Mouse (Mus musculus): ENCODE data around the gene Fgr. TPM values are rescaled to one million over a fixed set of nuclear protein-coding genes. Genes with fewer than 3 reads are reported as not detected.

The Fgr gene
- total and polyA plus RNA-seq, 3 experiments: 0.05 TPM; not detected in 2

DNA sequence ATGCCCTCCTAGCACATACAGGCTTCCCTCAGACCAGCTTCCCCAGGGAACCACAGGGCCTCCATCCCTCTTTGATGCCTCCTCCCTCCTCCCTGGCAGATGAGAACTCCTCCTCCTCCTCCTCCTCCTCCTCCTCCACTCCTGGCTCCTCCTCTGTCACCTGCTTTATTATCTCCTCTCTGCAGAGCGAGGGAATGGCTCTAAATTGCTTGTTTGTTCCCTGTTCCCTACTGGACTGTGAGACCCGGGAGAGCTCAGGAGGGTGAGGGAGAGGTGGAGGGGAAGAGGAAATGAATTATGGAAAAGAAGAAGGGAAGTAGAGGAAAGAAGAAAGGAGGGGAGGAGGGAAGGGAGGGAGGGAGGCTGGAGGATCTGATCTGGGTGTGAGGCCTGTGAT lies 18.5 kb upstream of the Fgr start:
- Histone ChIP-seq H3K36me3 (replicated peaks) (no peaks in the 10 kb centered on the region), H3K4me1 (ENCODE audit: insufficient read depth, low read depth, low read length) (peaks cover 2% of the 10 kb centered on the region; the same call in 1 of the 2 replicates), H3K4me3 (ENCODE audit: low read depth, low read length) (no peak overlapping the region), H3K27me3 (ENCODE audit: insufficient read depth, low read length) (peaks cover 48% of the 10 kb centered on the region), H3K9me3 (replicated peaks) (no peaks in the 10 kb centered on the region)
- TF ChIP-seq TAL1 (conservative IDR thresholded peaks at IDR 0.05; ENCODE audit: low read depth, low read length): no peak
- TF ChIP-seq CTCF (IDR thresholded peaks at IDR 0.05; ENCODE audit: low read depth, low read length): no peak
- no peak for TF ChIP-seq POLR2AphosphoS5 (IDR thresholded peaks at IDR 0.05; ENCODE audit: insufficient replicate concordance, low read depth, low read length)
- no peak for TF ChIP-seq GATA1 (IDR thresholded peaks at IDR 0.05; ENCODE audit: borderline replicate concordance, low read length)
- no peak for TF ChIP-seq GATA2 (IDR thresholded peaks at IDR 0.05; ENCODE audit: borderline replicate concordance, low read depth, low read length)
- DNase-seq (ENCODE audit: low spot score): no peak
- ATAC-seq (ENCODE audit: extremely low read depth, insufficient number of reproducible peaks, low FRiP score, poor library complexity, severe bottlenecking): no peak

DNA sequence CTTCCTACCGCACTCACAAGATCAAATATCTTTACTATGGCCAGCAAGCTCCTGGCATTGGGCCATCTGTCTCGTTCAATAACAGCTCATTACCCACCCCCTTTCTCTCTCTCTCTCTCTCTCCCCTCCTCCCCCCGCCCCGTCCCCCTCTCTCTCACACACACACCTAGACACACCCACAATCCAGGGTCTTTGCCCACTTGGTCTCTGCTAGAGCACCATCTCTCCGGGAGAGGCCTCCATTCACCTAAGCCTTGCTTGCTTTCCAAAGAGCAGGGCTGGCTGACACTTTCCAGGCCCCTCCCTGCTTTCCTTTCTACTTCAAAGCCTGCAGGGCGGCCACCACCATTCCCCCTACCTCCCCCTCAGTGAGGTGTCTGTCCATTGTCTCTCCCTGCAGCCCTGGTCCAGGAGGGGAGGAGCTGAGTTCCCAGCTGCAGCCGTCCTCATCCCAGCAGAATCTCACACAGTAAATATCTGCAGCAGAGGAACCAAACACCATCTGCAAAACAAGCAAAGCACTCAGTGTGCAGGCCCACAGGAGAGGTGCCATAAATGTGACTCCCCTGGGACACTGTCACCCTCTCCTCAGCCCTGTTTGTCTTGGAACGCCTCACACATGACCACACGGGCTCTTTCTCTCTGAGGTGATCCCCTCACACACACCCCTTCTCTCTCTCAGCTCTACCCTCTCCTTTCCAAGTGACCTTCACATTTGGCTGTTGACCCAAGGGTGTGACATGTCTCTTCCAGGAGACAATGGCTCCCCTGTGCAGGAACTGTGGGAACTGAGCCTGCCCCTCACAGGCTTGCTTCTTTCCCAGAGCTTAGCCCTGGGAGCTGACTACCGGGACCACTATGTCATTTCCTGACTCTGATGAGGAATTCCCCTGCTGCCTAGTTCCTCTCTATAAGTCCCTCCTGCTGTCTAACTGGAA lies 14.9 kb upstream of the Fgr start:
- Histone ChIP-seq H3K36me3 (replicated peaks) (no peaks in the 10 kb centered on the region), H3K4me3 (ENCODE audit: low read depth, low read length) (no peak overlapping the region), H3K4me1 (ENCODE audit: insufficient read depth, low read depth, low read length) (peaks cover 2% of the 10 kb centered on the region), H3K27me3 (ENCODE audit: insufficient read depth, low read length) (peaks cover 61% of the 10 kb centered on the region), H3K9me3 (replicated peaks) (no peaks in the 10 kb centered on the region)
- TF ChIP-seq GATA2 (IDR thresholded peaks at IDR 0.05; ENCODE audit: borderline replicate concordance, low read depth, low read length): no peak
- no peak for TF ChIP-seq GATA1 (IDR thresholded peaks at IDR 0.05; ENCODE audit: borderline replicate concordance, low read length)
- TF ChIP-seq TAL1 (conservative IDR thresholded peaks at IDR 0.05; ENCODE audit: low read depth, low read length): no peak
- TF ChIP-seq POLR2AphosphoS5 (IDR thresholded peaks at IDR 0.05; ENCODE audit: insufficient replicate concordance, low read depth, low read length): no peak
- TF ChIP-seq CTCF (IDR thresholded peaks at IDR 0.05; ENCODE audit: low read depth, low read length): no peak
- no peak for DNase-seq (ENCODE audit: low spot score)
- ATAC-seq (ENCODE audit: extremely low read depth, insufficient number of reproducible peaks, low FRiP score, poor library complexity, severe bottlenecking): no peak

DNA sequence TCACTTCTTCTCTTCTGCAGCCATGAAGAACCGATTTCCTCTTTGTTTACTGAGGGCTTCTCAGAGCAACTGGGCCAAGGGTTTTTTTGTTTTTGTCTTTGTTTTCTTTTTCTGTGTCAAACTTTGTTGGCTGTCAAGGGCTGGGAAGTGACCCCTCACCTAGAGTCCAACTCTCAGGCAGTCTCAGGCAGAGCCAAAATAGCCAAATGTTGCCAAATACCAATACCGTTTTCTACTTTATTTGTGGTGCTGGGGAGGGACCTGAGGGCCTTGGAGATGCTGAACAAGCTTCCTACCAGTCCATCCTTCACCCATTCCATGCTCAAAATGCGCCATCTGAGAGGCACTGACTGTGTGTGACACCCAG lies 14.2 kb upstream of the Fgr start:
- Histone ChIP-seq H3K36me3 (replicated peaks) (no peaks in the 10 kb centered on the region), H3K9me3 (replicated peaks) (no peaks in the 10 kb centered on the region), H3K4me1 (ENCODE audit: insufficient read depth, low read depth, low read length) (peaks cover 2% of the 10 kb centered on the region), H3K27me3 (ENCODE audit: insufficient read depth, low read length) (peaks cover 59% of the 10 kb centered on the region), H3K4me3 (ENCODE audit: low read depth, low read length) (no peak overlapping the region)
- TF ChIP-seq GATA1 (IDR thresholded peaks at IDR 0.05; ENCODE audit: borderline replicate concordance, low read length) (no peak), CTCF (IDR thresholded peaks at IDR 0.05; ENCODE audit: low read depth, low read length) (no peak), TAL1 (conservative IDR thresholded peaks at IDR 0.05; ENCODE audit: low read depth, low read length) (no peak), POLR2AphosphoS5 (IDR thresholded peaks at IDR 0.05; ENCODE audit: insufficient replicate concordance, low read depth, low read length) (no peak)
- no peak for DNase-seq (ENCODE audit: low spot score)
- no peak for ATAC-seq (ENCODE audit: extremely low read depth, insufficient number of reproducible peaks, low FRiP score, poor library complexity, severe bottlenecking)

DNA sequence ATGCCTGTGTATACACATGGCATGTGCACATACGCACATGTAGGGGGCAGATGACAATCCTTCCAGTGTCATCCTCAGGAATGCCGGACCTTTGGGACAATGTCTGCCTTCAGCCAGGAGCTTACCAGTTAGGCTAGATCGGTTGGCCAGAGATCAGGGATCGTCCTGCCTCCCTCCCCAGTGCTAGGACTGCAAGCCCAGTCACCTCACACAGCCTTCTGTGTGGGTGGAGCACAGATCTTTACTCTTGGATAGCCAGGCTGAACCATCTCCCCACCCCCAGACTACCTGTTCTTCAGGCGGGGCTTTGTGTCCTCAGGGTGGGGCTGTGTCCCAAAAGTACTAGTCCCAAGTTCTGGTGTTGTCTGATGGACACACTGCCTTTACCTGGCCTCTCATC lies 13.6 kb upstream of the Fgr start:
- Histone ChIP-seq H3K4me3 (ENCODE audit: low read depth, low read length) (no peak overlapping the region), H3K9me3 (replicated peaks) (no peaks in the 10 kb centered on the region), H3K4me1 (ENCODE audit: insufficient read depth, low read depth, low read length) (no peaks in the 10 kb centered on the region; the same call in none of the 2 replicates), H3K36me3 (replicated peaks) (no peaks in the 10 kb centered on the region), H3K27me3 (ENCODE audit: insufficient read depth, low read length) (peaks cover 56% of the 10 kb centered on the region)
- no peak for ATAC-seq (ENCODE audit: extremely low read depth, insufficient number of reproducible peaks, low FRiP score, poor library complexity, severe bottlenecking)
- TF ChIP-seq GATA2 (IDR thresholded peaks at IDR 0.05; ENCODE audit: borderline replicate concordance, low read depth, low read length) (no peak), CTCF (IDR thresholded peaks at IDR 0.05; ENCODE audit: low read depth, low read length) (no peak), GATA1 (IDR thresholded peaks at IDR 0.05; ENCODE audit: borderline replicate concordance, low read length) (no peak), TAL1 (conservative IDR thresholded peaks at IDR 0.05; ENCODE audit: low read depth, low read length) (no peak), POLR2AphosphoS5 (IDR thresholded peaks at IDR 0.05; ENCODE audit: insufficient replicate concordance, low read depth, low read length) (no peak)
- DNase-seq (ENCODE audit: low spot score): no peak

DNA sequence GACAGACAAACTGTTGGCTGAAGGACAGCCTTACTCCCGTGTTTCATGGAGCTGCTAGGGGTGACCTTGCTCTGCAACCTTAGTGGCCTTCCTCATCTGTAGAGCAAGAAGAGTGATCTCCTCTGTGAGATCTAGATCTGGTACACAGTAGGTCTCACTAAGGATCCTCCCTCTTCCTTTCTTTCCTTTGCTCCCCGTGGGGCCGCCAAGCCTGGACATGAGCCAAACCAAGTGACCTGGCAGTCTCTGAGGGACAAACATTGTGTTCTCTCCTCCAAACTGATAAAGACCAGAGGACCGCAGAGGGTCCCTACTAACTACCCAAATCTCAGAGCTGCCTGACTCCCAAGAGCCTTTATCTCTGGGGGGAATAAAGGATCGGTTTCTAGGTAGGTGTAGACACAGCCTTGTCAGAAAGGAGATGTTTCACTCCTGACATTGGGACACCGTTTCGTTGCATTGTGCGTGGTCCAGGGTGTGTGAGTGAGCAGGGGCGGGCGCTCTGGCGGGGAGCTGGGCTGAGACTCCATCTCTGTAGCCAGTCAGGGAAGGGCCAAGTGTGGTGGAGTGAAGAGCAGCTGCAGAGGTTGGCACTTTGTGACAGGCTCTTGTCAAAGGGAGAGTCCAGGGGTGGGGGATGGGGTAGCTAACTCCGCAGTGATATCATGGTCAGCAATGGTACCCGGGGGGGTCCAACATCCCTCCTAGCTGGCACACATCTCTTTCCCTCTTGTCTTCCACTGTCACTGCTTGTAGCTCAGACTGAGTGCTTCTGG lies 12.8 kb upstream of the Fgr start:
- no peak for ATAC-seq (ENCODE audit: extremely low read depth, insufficient number of reproducible peaks, low FRiP score, poor library complexity, severe bottlenecking)
- Histone ChIP-seq H3K4me1 (ENCODE audit: insufficient read depth, low read depth, low read length) (no peaks in the 10 kb centered on the region; the same call in none of the 2 replicates), H3K36me3 (replicated peaks) (no peaks in the 10 kb centered on the region), H3K4me3 (ENCODE audit: low read depth, low read length) (no peak overlapping the region), H3K27me3 (ENCODE audit: insufficient read depth, low read length) (peaks cover 51% of the 10 kb centered on the region), H3K9me3 (replicated peaks) (no peaks in the 10 kb centered on the region)
- TF ChIP-seq TAL1 (conservative IDR thresholded peaks at IDR 0.05; ENCODE audit: low read depth, low read length) (no peak), GATA1 (IDR thresholded peaks at IDR 0.05; ENCODE audit: borderline replicate concordance, low read length) (no peak), CTCF (IDR thresholded peaks at IDR 0.05; ENCODE audit: low read depth, low read length) (no peak), POLR2AphosphoS5 (IDR thresholded peaks at IDR 0.05; ENCODE audit: insufficient replicate concordance, low read depth, low read length) (no peak), GATA2 (IDR thresholded peaks at IDR 0.05; ENCODE audit: borderline replicate concordance, low read depth, low read length) (no peak)
- DNase-seq (ENCODE audit: low spot score): no peak

DNA sequence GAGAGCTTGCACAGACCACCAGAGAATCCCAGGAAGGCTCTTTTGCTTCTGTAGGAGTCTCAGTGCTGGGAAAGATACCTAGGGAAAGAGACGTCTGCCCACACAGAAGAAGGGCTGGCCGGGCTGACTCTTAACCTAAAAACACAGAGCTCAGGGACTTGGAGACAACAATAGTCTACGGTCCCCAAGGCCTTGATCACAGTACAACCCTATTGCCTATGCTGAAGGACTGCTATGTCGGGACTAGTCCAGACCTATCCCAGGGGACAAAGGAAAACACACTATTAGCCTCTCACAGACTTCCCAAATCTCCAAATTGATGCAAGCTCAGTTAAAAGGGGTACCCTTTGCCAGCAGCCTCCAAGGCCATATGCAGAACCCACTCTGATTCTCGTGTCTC lies 12.0 kb upstream of the Fgr start:
- TF ChIP-seq GATA2 (IDR thresholded peaks at IDR 0.05; ENCODE audit: borderline replicate concordance, low read depth, low read length): no peak
- no peak for TF ChIP-seq POLR2AphosphoS5 (IDR thresholded peaks at IDR 0.05; ENCODE audit: insufficient replicate concordance, low read depth, low read length)
- H3K4me3 ChIP-seq (ENCODE audit: low read depth, low read length): no peak overlapping the region
- peaks cover 53% of the 10 kb centered on the region for H3K27me3 ChIP-seq (ENCODE audit: insufficient read depth, low read length)
- ATAC-seq (ENCODE audit: extremely low read depth, insufficient number of reproducible peaks, low FRiP score, poor library complexity, severe bottlenecking) (no peak), DNase-seq (ENCODE audit: low spot score) (no peak)
- H3K9me3 ChIP-seq (replicated peaks): no peaks in the 10 kb centered on the region
- H3K36me3 ChIP-seq (replicated peaks): no peaks in the 10 kb centered on the region
- H3K4me1 ChIP-seq (ENCODE audit: insufficient read depth, low read depth, low read length): no peaks in the 10 kb centered on the region; the same call in none of the 2 replicates

Measured in G1E (cell line).